Mouse (Mus musculus) cerebellum, adult 2 months (tissue): Measurements from ENCODE around the gene Hemk1. TPM values are rescaled to one million over a fixed set of nuclear protein-coding genes. Genes with fewer than 3 reads are reported as not detected.

Experiments
- DNase-seq, 2 experiments: peaks; one replicate each; pipeline ENCODE4 v3.0.0; 2021
- H3K27ac ChIP-seq: fragments of 200-500 bp; 2 replicates; pipeline ENCODE4 v1.5.1; 2012; ENCODE audit warnings: low read length, control low read depth, inconsistent platforms; ENCODE audit not compliant: insufficient read depth
- H3K27me3 ChIP-seq: fragments of 200-500 bp; 2 replicates; pipeline ENCODE4 v1.6.1; 2012; ENCODE audit warnings: inconsistent platforms, mild to moderate bottlenecking, low read length, moderate library complexity; ENCODE audit not compliant: control insufficient read depth, insufficient read depth
- H3K4me1 ChIP-seq: fragments of 200-500 bp; 2 replicates; pipeline ENCODE4 v1.6.1; 2011; ENCODE audit warnings: low read length; ENCODE audit not compliant: control insufficient read depth, insufficient read depth
- H3K4me3 ChIP-seq: fragments of 200-500 bp; replicated peaks from 2 replicates; pipeline ENCODE3; 2011; ENCODE audit warnings: mild to moderate bottlenecking, low read depth, low read length, control low read depth; ENCODE audit not compliant: insufficient read depth
- CTCF ChIP-seq: fragments of 200-500 bp; IDR thresholded peaks from 2 replicates; pipeline ENCODE4 v1.5.1; 2011; ENCODE audit warnings: low read depth, mild to moderate bottlenecking, control low read depth, low read length, moderate library complexity, borderline replicate concordance; ENCODE audit not compliant: insufficient read depth
- POLR2A ChIP-seq: fragments of 200-500 bp; IDR thresholded peaks from 2 replicates; pipeline ENCODE4 v1.6.1; 2011; ENCODE audit warnings: low read length, control low read depth, borderline replicate concordance; ENCODE audit not compliant: insufficient read depth
- WGBS: fragments of 180-500 bp; shearing (Covaris S2); methylation state at CpG from one replicate; pipeline ENCODE4 v1.1.7; 2018; 5-methylcytosine and 5-hydroxymethylcytosine counted together
- polyA plus RNA-seq: library from polyadenylated mRNA; depleted of rRNA; stranded (reverse); fragments of >200 nt; gene quantifications from 2 replicates; pipeline ENCODE4 v1.2.3, GENCODE M21; 2012

Hemk1 gene
- polyA plus RNA-seq, 1 experiment: 27.8 TPM

DNA sequence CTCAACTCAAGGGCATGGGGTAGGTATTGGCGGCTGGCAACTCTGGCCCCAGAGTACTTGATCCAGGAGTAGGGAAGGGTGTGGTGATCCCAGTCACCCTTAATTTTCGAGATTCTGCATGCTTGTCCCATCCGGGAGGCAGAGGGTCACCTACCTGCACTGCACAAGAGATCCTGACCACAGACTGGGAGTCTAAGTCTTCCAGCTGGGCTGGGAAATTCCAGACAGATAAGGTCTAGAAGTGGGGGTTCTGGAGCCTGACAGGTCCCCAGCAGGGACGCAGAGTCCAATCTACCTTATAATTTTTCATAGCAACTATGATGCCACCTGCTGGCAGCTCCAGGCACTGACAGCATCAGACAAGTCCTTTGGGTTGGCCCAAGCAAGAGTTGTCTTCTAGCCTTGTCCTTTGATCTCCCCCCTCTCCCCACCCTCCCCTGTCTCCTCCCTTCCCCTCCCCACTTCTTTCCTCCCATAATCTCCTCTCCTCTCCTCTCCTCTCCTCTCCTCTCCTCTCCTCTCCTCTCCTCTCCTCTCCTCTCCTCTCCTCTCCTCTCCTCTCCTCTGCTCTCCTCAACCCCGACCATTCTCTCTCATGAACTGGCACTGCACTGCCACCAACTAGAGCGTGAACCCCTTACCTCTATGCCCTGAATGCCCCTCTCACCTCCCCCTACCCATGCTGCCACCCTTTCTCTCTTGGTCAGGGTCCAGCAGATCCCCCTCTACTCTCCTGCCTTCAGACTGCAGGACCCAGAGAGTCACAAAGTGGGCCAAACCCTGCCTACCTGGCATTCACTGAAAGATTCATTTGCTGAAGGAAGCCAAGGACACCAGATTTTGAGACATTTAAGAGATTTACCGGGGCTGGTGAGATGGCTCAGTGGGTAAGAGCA lies 18.0 kb upstream of the Hemk1 start:
- DNase-seq: peak; percentile 80 to 85
- WGBS: 36% methylated on average over 7 of the region's 7 CpGs
- no peak overlapping the region for H3K4me3 ChIP-seq
- no peak overlapping the region for H3K27ac ChIP-seq
- TF ChIP-seq POLR2A: no peak
- TF ChIP-seq CTCF: peak; percentile 75
- peaks cover 3% of the 10 kb centered on the region; the same call in 1 of the 2 replicates for H3K4me1 ChIP-seq
- no peaks in the 10 kb centered on the region for H3K27me3 ChIP-seq

DNA sequence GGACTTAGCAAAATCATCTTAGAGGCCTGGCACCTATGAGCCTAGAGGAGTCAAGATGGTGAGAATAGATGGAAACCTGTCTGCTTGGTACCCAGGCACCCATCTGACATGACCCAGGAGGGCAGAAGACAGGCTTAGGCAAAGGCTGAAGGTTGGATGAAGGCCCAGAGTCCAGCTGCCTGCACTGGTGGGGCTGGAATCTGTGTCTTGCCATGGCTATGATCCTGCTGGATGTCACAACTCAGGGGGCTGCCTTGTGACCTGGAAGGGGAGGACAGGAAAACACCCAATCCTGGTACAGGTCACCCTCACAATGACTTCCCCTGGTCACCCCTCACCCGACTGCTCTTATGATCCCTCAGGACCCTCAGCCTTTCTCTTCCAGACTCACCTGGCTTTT lies 16.7 kb upstream of the Hemk1 start:
- TF ChIP-seq POLR2A (no peak), CTCF (no peak)
- WGBS: 72% methylated on average over 1 of the region's 1 CpGs
- peaks cover 3% of the 10 kb centered on the region; the same call in 1 of the 2 replicates for H3K4me1 ChIP-seq
- H3K27me3 ChIP-seq: no peaks in the 10 kb centered on the region
- H3K4me3 ChIP-seq: no peak overlapping the region
- DNase-seq: peak in 1 of 2 experiments; percentile 29
- H3K27ac ChIP-seq: no peak overlapping the region

DNA sequence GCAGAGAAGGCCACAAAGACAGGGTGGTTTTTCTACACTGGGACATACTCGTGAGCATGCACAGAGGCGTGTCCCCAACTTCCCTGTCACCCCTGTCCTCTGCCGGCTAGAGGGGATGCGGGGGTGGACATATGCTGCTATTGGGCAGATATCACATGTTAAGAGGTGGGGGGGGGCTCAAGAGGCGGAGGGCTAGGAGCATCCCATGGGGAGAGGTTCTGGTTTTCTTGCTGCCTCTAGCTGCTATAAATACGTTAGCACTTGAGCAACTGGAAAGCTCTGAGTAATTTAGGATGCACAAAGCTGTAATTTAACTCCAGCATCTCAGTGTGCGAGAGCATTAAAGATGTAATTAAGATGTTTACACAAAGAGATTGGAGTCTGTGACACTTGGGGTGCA lies 11.2 kb upstream of the Hemk1 start:
- H3K4me1 ChIP-seq: peaks cover 28% of the 10 kb centered on the region
- TF ChIP-seq CTCF: no peak
- no peak for TF ChIP-seq POLR2A
- no peak for DNase-seq
- no peak overlapping the region for H3K4me3 ChIP-seq
- H3K27me3 ChIP-seq: no peaks in the 10 kb centered on the region
- H3K27ac ChIP-seq: no peak overlapping the region
- WGBS: 74% methylated on average over 7 of the region's 7 CpGs

DNA sequence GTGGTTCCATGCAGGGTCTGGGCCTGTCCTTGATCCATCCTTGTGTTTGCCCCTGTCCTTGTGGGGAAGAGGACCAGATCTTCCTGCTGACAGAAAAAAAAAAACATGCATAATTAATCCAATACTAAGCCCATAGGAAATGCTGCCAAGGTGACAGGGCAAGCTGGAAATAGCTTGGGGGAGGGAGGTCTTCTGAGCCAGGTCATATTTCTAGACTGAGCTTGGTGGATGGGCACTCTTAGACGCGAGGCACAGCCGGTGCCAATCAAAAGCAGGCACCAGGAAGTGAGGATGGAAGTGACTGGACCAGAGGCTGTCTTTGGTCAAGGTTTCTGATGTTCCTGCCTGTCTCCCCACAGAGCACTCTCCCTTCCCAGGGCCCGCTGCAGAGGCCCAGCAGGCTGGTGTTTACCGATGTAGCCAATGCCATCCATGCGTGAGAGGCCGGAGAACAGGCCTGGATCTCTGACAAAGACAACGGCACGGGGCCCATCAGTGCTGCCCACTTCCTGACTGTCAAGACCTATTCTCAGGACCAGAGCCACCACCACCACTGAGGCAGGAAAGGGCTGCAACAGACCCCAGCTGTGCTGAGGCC lies 9.5 kb upstream of the Hemk1 start:
- H3K4me3 ChIP-seq: no peak overlapping the region
- no peaks in the 10 kb centered on the region for H3K27me3 ChIP-seq
- H3K4me1 ChIP-seq: peaks cover 39% of the 10 kb centered on the region
- whole genome bisulfite sequencing: 5% methylated on average over 9 of the region's 9 CpGs
- peak; percentile 61 to 62 for DNase-seq
- TF ChIP-seq POLR2A: no peak
- no peak for TF ChIP-seq CTCF
- peak overlapping the region; percentile 61 for H3K27ac ChIP-seq

DNA sequence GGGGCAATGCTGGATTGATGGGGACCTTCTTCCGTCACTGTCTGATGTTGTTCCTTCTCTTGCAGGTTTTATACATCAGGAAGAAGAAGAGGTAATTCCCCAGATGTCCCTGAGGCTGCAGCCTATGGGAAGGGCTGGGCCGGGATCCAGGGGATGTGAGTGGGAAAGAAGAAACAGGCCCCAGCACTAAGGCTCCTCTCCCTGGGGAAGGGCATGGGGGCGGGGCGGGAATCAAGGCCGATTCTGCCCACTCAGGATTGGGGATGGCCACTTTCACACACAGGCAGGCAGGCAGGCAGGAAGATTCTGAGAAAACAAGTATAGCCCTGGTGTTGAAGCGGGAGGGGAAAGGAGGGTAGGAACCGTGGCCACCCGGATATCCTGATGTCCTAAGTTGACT lies 7.9 kb upstream of the Hemk1 start:
- Histone ChIP-seq H3K4me3 (no peak overlapping the region), H3K4me1 (peaks cover 45% of the 10 kb centered on the region), H3K27ac (0 out of 2 replicates have a peak overlapping the region, but pooled peaks have one; percentile 18), H3K27me3 (no peaks in the 10 kb centered on the region)
- WGBS: 79% methylated on average over 8 of the region's 8 CpGs
- no peak for DNase-seq
- TF ChIP-seq CTCF (no peak), POLR2A (no peak)

DNA sequence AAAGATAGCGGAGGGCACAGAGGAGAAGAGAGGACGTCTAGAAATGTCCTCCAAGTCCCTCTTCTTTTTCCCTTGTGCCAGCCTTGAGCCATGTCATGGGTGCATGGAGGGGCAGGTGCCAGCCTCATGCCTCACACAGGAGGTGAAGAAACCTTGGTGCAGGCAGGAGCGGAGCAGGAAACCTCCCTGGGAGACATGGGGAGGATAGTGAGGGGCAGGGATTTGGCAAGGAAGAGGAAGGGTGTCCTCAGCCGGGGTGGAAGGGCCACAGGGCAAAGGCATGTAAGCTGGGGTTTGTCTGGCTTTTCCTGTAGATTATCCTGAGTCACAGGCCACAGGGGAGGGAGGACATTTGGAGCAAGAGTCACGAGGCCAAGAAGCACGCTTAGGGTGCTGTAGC lies 5.9 kb upstream of the Hemk1 start:
- Histone ChIP-seq H3K4me1 (peaks cover 45% of the 10 kb centered on the region), H3K27me3 (no peaks in the 10 kb centered on the region), H3K27ac (peak overlapping the region; percentile 99), H3K4me3 (peak overlapping the region; percentile 31)
- peak; percentile 63 to 68 for DNase-seq
- no peak for TF ChIP-seq CTCF
- no peak for TF ChIP-seq POLR2A
- WGBS: 6% methylated on average over 6 of the region's 6 CpGs

DNA sequence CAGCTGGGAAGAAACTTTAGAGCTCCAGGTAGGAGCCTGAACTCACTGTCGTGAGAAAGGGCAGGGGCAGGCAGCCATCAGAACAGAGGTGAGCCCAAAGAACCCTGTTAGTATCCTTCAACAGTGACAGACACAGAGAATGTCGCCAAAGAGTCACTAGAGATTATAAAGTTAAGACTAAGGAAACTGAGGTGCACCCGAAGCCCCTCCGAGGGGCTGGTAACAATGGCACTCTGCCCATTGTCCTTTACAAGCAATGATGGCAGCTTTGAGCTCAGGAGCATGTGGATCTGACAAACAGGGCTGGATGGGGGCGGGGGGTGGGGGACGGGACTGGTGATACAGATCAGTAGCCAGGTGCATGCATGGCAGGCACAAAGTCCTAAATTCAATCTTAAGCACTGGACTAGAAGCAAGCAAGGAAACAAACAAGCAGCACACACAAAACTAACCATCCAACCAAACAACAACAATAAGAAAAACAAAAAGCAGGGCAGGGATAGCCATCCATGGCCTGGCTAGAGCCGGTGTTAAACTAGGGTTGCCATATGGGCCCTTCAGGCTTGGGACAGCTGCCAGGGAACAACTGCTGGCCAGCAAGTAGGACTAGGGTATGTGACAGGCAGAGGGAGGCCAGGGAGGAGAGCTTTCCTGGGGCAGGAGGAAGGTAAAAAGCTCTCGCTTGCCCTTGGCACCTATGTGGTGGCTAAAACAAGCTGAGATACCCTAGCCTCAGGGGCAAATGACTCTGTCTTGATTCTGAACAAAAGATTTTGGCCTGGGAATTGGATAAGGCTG lies 5.2 kb upstream of the Hemk1 start:
- Histone ChIP-seq H3K4me3 (peak overlapping the region; percentile 98), H3K27me3 (no peaks in the 10 kb centered on the region), H3K27ac (peak overlapping the region; percentile 99), H3K4me1 (peaks cover 39% of the 10 kb centered on the region)
- TF ChIP-seq CTCF: no peak
- TF ChIP-seq POLR2A: peak; percentile 52; the same call in 1 of the 2 replicates
- WGBS: 16% methylated on average over 8 of the region's 8 CpGs
- DNase-seq: peak; percentile 95 to 97

DNA sequence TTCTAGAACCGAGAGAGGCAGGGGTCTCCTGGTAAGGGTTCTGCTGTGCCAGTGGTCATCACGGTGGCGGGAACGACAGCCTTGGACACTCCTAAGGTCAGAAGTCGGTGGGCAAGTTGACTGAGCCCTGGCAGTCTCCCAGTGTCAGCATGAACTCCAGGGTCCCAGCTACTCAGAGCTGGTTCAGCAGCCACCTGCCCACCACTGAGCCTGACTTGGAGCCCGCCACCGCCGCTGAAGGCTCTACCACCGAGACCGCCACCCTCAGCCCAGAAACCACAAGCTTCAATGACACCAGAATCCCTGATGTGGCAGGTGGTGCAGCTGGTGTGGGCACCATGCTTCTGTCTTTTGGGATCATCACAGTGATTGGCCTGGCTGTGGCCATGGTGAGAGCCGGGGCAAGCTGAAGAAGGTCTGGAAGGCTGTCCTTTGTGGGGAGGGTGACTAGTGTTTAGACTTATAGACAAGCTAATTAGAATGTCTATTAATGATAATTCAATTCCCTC lies 4.1 kb upstream of the Hemk1 start:
- Histone ChIP-seq H3K4me3 (peak overlapping the region; percentile 98), H3K27me3 (no peaks in the 10 kb centered on the region), H3K4me1 (peaks cover 29% of the 10 kb centered on the region), H3K27ac (peak overlapping the region; percentile 99)
- peak; percentile 45 to 59 for DNase-seq
- TF ChIP-seq CTCF (no peak), POLR2A (no peak)
- 17% methylated on average over 11 of the region's 11 CpGs for WGBS
